Comparison of ENCODE assay signal across 13 mouse cellular contexts in the genomic region with DNA sequence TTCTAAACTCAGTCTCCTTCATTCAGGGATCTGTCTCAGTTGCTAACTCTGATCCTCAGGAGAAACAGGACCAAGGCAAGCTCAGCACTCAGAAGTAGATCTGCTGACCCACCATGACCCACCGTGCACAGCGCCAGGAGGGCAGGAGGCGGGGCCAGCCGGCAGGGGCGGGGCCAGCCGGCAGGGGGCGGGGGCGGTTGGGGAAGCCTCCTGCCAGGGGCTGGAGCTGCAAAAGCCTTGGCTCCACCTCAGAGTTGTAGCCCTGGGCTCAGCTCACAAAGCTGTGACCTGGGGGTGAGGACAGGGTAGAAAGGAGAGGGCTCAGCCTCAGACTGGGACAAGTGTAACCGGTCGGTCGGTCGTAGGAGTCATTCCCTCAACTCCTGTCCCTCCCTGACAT. TPM values are rescaled to one million over a fixed set of nuclear protein-coding genes. Genes with fewer than 3 reads are reported as not detected.
A peak's percentile ranks its signal among the peaks of the same experiment; 100 is the strongest.
DNase-seq lines count a peak whose midpoint lies in the region; ATAC-seq lines count a peak whose summit lies in the region.
"Had no signal": no experiment of that assay in that cellular context is flagged by ENCODE, and none has a peak within 500 bp of the region (broad histone marks: within the 10 kb centered on the region; RNA-seq: fewer than 3 reads in every experiment).

No protein-coding gene starts in this region.

- ATAC-seq in hindbrain, embryonic 11.5 days (ENCODE audit: low FRiP score) = no peak
- no peak for ATAC-seq in hindbrain, embryonic 16.5 days
- peak; percentile 48 for ATAC-seq in liver, embryonic 11.5 days (replicated peaks; ENCODE audit: low FRiP score)

- no peak overlapping the region for H3K4me3 ChIP-seq in hindbrain, embryonic 11.5 days (ENCODE audit: low read depth, low read length)
- no peak overlapping the region for H3K4me3 ChIP-seq in hindbrain, embryonic 16.5 days (ENCODE audit: low read length)
- H3K4me3 ChIP-seq in liver, embryonic 11.5 days (ENCODE audit: low read depth, low read length) = no peak overlapping the region
- H3K4me3 ChIP-seq: heart, embryonic 15.5 days had no signal

- no peak overlapping the region for H3K9ac ChIP-seq in hindbrain, embryonic 11.5 days (ENCODE audit: low read depth, low read length)
- H3K9ac ChIP-seq in hindbrain, embryonic 16.5 days (ENCODE audit: low read depth, low read length) = no peak overlapping the region
- no peak overlapping the region for H3K9ac ChIP-seq in liver, embryonic 11.5 days (ENCODE audit: low read depth, low read length)
- H3K9ac ChIP-seq: heart, embryonic 15.5 days had no signal

- no peaks in the 10 kb centered on the region for H3K36me3 ChIP-seq in hindbrain, embryonic 11.5 days (ENCODE audit: control insufficient read depth, insufficient read depth, low read length)
- no peaks in the 10 kb centered on the region for H3K36me3 ChIP-seq in hindbrain, embryonic 16.5 days (ENCODE audit: control insufficient read depth, insufficient read depth, low read length)
- no peaks in the 10 kb centered on the region for H3K36me3 ChIP-seq in liver, embryonic 11.5 days (ENCODE audit: control insufficient read depth, insufficient read depth, low read length)
- H3K36me3 ChIP-seq: heart, embryonic 15.5 days had no signal

- 2% methylated on average over 12 of the region's 12 CpGs for WGBS in hindbrain, embryonic 11.5 days
- WGBS in hindbrain, embryonic 16.5 days = 10% methylated on average over 12 of the region's 12 CpGs
- 5% methylated on average over 12 of the region's 12 CpGs for WGBS in liver, embryonic 11.5 days

- H3K4me2 ChIP-seq in hindbrain, embryonic 11.5 days (replicated peaks; ENCODE audit: low read depth, low read length) = no peak overlapping the region
- no peak overlapping the region for H3K4me2 ChIP-seq in hindbrain, embryonic 16.5 days (ENCODE audit: low read length)
- no peak overlapping the region for H3K4me2 ChIP-seq in liver, embryonic 11.5 days
- H3K4me2 ChIP-seq: heart, embryonic 15.5 days had no signal

- DNase-seq in hindbrain, embryonic 11.5 days (ENCODE audit: low spot score) = no peak
- peak; percentile 57 for DNase-seq in thymus, postnatal 4 days
- no peak for DNase-seq in thymus, adult 18-20 months
- DNase-seq in liver, embryonic 11.5 days (ENCODE audit: low spot score) = no peak
- peak; percentile 61 for DNase-seq in yolk sac, embryonic 10.5 days (ENCODE audit: low spot score)
- no peak for DNase-seq in left cerebral cortex, adult 18-20 months (ENCODE audit: low spot score in 2 of 2)
- no peak for DNase-seq in layer of hippocampus, postnatal 25 days (ENCODE audit: extremely low spot score in 1 of 2, low spot score in 1 of 2)
- DNase-seq: adrenal gland, postnatal 10 days; cerebellum, postnatal 10 days; lung, postnatal 14 days had no signal

- H3K27me3 ChIP-seq in hindbrain, embryonic 11.5 days (ENCODE audit: control insufficient read depth, insufficient read depth, low read length) = no peaks in the 10 kb centered on the region
- H3K27me3 ChIP-seq in hindbrain, embryonic 16.5 days (replicated peaks; ENCODE audit: control insufficient read depth, insufficient read depth, low read length) = no peaks in the 10 kb centered on the region
- H3K27me3 ChIP-seq in liver, embryonic 11.5 days (replicated peaks; ENCODE audit: control insufficient read depth, insufficient read depth, low read length) = no peaks in the 10 kb centered on the region
- H3K27me3 ChIP-seq: heart, embryonic 15.5 days had no signal

- H3K27ac ChIP-seq in hindbrain, embryonic 11.5 days (ENCODE audit: low read depth, low read length) = peak overlapping the region; percentile 60
- no peak overlapping the region for H3K27ac ChIP-seq in hindbrain, embryonic 16.5 days (ENCODE audit: low read depth, low read length)
- H3K27ac ChIP-seq in liver, embryonic 11.5 days (ENCODE audit: low read depth, low read length) = no peak overlapping the region
- H3K27ac ChIP-seq: heart, embryonic 15.5 days had no signal

- no peaks in the 10 kb centered on the region for H3K9me3 ChIP-seq in hindbrain, embryonic 11.5 days (ENCODE audit: control insufficient read depth, low read length)
- no peaks in the 10 kb centered on the region for H3K9me3 ChIP-seq in hindbrain, embryonic 16.5 days (ENCODE audit: control insufficient read depth, low read length)
- H3K9me3 ChIP-seq in liver, embryonic 11.5 days (ENCODE audit: control insufficient read depth, low read length) = no peaks in the 10 kb centered on the region
- H3K9me3 ChIP-seq: G1E; heart, embryonic 15.5 days had no signal

- H3K4me1 ChIP-seq in hindbrain, embryonic 11.5 days (replicated peaks; ENCODE audit: control insufficient read depth, insufficient read depth, low read length) = peaks cover 51% of the 10 kb centered on the region
- peaks cover 45% of the 10 kb centered on the region for H3K4me1 ChIP-seq in hindbrain, embryonic 16.5 days (ENCODE audit: control insufficient read depth, insufficient read depth, low read depth, low read length)
- H3K4me1 ChIP-seq in liver, embryonic 11.5 days (replicated peaks; ENCODE audit: control insufficient read depth, insufficient read depth, low read length) = peaks cover 19% of the 10 kb centered on the region

RNA-seq across cellular contexts. Expression of a gene that starts 38.9 kb away (rescaled TPM):
- polyA plus RNA-seq in hindbrain, embryonic 11.5 days (2014; fragmentation: Nextera tagmentation; extraction: Ambion mirVana) = 20.9 and 21.7 TPM in 2 replicates
- polyA plus RNA-seq in hindbrain, embryonic 16.5 days (2015; fragmentation: Nextera tagmentation; extraction: Ambion mirVana) = 27.3 and 32.5 TPM in 2 replicates
- 16.1 and 16.5 TPM in 2 replicates for polyA plus RNA-seq in liver, embryonic 11.5 days (2014; fragmentation: Nextera tagmentation; extraction: Ambion mirVana)
- 100 to 1,000 TPM in 1 of 2 experiments, 10 to 100 TPM in 1; 91.3 to 104 TPM for total RNA-seq in left cerebral cortex, adult 18-20 months (2021)
- 10 to 100 TPM; 75.4 to 85.2 TPM for total RNA-seq in layer of hippocampus, postnatal 25 days (2021)

Comparison
In these comparisons a context has a peak if more than half of its experiments do, and no peak if none do; other contexts are left out.
1. DNase-seq: peak in thymus, postnatal 4 days (single experiment) and yolk sac, embryonic 10.5 days (single experiment); none in hindbrain, embryonic 11.5 days (single experiment), thymus, adult 18-20 months (0 of 2), liver, embryonic 11.5 days (single experiment), left cerebral cortex, adult 18-20 months (0 of 2) and layer of hippocampus, postnatal 25 days (0 of 2).